Mouse (Mus musculus): ENCODE results near the gene Cdh12. TPM values are rescaled to one million over a fixed set of nuclear protein-coding genes. Genes with fewer than 3 reads are reported as not detected.
"Not testable (repeated sequence)": the region's sequence is repeated elsewhere in the genome, so short reads cannot be mapped to it uniquely, and the experiment has no call there.

The Cdh12 gene
- total RNA-seq, 2 experiments from 2014 or later = not detected

DNA sequence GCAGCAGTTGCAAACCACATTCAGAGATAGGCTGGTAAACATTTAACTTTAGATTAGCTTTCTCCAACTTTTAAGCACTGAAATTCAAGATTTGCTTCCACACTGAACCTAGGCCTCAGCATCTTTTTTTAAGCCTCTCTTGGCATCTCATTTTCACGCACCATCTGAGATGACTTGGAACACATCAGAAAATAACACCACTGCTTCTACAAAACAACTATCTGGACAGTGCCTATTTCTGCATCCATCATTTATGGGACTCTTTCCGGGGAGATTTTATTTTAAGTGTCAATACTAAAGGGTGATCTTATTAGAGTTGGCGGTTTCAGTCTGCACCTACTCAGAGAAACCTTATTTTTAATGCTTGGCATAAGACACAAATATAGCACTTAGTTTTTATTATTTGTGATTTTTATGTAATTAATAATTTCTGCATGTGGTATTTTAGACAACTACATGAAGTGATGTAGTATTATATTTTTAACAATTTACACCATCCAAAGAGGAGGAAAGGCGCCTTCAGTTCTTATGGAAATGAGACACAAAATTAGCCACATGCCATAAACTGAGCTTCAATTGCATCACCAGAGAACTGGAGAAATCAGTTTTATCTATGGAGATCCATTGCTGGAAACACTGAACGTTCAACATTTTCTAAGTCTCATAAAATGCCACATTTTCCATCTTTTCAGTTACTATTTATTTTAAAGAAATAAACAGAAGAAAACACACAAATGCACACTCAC, 906.5 kb downstream of the Cdh12 start:
- ATAC-seq (replicated peaks; ENCODE audit: poor library complexity) = no peak

DNA sequence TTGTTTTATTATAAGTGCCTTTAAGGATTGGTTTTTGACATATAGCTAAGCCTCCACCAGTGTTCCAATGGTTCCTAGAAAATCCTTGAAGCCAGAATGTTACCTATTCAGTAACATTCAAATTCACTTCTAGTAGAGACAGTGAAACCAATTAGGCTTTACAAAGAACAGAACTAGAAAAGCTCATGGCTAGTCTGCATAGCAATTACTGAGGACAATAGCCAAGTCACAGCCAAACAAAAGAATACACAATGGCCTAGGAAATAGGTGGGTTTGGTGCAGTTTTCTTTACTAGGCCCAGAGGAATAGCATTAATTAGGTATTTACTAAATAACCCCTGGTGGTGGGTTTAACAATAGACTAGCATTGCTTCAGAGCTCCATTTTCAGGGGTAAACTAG, 917.3 kb downstream of the Cdh12 start:
- no peak for ATAC-seq (replicated peaks; ENCODE audit: poor library complexity)

DNA sequence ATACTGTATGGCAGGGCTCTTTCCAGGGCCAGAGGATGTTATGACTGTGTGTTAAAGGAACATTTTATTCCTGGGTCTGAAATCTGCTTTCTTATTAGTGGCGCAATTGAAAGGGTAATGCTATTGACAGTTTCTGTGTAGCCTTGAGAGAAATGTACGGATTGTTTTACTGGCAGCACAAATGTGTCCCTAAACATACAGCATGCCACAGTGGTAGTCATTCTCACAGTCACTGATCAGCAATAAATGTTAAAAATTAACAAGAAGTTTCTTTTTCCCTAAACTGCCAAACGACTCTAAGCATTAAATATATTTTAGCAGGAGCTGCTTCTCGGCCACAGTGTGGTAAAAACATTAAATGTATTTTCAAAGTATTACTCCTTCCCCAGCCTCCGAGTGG, 926.4 kb downstream of the Cdh12 start:
- ATAC-seq (replicated peaks; ENCODE audit: poor library complexity) = no peak

DNA sequence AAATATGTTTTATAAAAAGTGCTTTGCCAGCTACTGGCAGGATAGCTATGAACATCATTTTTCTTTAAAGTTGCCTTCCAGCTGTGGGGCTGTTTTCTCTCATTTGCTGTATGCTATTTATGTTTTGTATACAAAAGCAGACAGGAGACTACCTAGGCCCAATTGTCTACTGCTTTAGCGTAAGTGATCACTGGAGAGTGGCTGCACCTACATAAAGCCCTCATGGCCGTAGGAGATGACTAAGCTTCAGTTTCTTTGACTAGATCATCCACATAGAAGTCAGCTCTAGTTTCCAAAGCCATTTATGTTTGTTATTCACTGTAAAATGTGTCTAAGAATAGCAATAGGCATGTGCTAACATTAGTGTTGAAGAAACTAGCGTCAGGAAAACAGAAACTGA, 926.8 kb downstream of the Cdh12 start:
- no peak for ATAC-seq (replicated peaks; ENCODE audit: poor library complexity)

DNA sequence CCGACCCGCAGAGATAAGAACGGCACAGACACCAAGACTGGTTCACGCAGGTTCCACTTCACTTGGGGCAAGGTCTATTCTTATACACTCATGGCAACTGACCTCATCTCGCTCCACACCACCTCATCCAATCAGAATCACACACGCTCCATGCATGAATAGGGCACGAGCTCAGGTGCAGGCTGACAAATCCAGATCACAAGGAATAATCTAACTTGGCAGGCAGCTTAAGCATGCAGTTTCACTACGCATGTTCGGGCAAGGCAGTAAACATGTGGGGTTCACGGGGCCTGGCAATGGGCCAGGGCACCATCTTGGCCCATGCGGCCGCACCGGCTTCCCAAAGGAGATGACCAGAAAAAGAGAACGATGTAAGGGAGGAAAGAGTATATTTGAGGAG, 942.4 kb downstream of the Cdh12 start:
- ATAC-seq (replicated peaks; ENCODE audit: poor library complexity) = not testable (repeated sequence)

DNA sequence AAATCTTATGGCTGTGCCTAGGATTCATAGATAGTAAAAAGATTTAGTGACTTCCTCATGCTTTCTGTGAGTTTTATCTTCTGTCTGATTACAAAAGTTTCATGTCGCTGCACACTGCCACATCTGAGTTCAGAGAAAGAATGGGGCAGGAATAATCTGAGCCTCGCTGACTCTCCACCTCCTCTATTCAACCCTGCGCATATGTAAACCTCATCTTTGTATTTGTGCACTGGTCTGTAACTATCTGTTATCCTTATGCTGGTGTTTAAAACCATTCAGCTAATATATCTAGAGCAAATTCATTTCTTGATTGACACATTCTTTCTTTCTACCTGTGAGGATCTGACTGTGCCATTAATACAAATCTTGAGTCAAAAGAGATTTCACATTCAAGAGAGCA, 944.0 kb downstream of the Cdh12 start:
- no peak for ATAC-seq (replicated peaks; ENCODE audit: poor library complexity)

DNA sequence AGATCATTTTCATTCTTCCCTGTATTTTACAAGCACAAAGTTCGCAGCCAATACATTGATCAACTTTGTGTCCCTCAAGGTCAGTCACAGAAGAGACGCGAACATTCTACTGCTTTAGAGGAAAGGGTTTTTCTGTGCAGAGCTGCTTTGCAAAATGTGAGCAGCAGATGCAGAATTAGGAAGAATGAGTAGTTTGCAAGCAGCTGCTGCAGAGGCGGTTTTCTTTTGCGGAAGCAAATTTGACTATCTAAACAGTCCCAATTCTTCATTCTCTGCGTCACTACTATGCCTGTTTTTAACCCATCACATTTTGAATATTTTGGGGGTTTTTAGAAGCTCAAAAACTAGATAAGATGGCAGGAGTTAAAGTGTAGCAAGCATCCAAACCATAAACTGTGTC, 956.1 kb downstream of the Cdh12 start:
- ATAC-seq (replicated peaks; ENCODE audit: poor library complexity) = no peak

DNA sequence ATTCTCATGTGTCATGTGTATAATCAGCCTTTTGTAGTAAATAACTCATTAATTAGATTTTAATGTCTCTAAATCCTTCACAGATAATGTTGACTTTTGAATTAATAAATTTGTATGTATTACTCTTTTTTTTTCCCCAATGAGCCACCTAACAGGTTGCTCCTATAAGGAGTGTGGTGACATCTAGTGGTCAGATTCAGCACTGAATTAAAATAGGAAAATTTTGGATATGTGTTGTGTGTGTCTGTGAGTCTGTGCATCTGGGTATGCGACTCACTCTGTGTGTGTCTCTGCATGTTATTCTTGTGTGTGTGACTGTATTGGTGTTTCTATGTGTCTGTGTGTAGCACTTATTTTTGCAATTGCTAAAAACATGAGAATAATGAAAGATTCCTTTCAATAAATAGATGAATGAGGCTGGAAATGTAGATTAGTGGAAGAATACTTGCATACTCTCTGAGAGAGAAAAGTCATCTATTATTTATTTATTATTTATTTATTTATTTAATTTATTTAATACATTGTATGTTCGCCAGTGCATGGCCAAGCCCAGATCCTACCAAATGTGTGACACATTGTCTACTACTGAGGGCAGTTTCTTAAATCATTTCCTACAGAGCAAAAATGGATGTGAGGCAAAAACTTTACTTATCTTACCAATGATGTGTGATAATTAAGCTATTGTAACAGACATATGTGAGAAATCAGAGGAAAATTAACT, 958.4 kb downstream of the Cdh12 start:
- ATAC-seq (replicated peaks; ENCODE audit: poor library complexity) = peak; percentile 68

DNA sequence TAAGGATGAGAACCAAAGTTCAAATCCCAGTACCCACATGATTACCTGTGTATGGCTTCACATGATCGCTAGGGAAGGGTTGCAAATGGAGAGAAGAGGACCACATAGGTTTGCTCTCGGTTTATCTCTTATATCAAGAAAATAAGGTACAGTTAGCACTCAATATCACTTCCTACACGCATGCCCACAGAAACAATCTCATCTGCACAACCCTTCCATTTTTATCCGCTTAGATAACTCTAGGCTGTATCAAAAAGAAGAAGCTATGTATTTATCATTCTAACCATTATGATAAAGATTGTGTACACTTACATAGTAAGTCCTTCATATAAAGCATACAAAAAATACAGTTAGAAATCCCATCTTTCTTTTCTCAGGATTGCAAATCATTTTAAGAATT, 988.3 kb downstream of the Cdh12 start:
- ATAC-seq (replicated peaks; ENCODE audit: poor library complexity) = no peak

DNA sequence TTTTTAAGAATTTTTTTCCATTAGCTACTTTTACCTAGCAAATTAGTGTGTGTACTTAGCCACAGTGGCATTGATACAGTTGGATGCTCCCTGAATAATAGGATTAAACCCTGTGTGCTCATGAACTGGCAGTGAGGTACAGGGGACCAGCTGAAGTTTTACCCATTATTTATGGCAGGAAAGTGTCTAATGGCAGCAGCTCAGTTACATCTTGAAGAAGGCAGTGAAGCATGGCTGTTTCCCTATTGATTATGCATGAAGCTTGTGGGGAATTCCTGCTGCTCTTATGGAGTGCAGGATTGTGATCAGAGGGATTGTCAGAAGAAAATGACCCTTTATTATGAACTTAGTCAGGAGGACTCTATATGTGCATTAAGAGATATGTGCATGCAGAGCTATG, 988.9 kb downstream of the Cdh12 start:
- ATAC-seq (replicated peaks; ENCODE audit: poor library complexity) = no peak

DNA sequence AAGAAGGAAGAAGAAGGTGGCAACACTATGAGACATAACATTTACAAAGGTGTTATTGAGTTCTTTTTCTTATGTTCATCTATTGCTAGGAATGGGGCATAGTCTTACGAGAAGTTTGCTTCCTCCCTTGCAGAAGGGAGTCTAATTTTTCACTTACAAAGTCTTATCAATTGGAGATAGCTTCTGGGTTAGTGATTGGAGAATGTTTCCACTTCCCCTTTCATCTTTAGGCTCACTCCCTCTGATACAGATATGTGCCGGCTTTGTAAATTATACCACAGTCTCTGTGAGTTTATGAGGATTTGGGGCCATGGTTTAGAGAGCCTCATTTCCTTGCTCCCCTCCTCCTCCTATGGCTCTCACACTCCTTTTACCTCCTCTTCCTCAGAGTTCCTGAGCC, 1009.0 kb downstream of the Cdh12 start:
- no peak for ATAC-seq (replicated peaks; ENCODE audit: poor library complexity)

DNA sequence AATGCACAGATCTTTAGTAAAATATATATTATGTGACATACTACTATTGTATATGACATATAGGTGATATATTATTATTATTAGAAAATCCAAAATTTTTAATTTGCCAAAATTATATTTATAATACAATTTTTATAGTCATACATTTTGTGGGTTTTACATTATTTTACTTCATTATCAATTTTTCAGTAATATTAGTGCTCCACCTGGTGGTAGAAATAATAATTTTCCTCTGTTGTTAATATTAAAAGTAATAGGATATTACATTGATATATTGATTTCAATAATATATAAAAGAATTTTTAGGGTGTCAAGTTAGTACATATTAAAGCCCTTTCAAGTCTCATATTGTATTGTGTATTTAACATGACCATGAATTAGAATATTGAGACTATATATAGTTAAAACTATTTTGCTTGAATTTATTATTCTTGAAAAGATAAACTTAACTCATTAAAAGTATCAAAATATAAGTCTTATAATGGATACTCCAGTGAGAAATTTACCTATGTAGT, 1070.3 kb downstream of the Cdh12 start:
- ATAC-seq (replicated peaks; ENCODE audit: poor library complexity) = no peak

DNA sequence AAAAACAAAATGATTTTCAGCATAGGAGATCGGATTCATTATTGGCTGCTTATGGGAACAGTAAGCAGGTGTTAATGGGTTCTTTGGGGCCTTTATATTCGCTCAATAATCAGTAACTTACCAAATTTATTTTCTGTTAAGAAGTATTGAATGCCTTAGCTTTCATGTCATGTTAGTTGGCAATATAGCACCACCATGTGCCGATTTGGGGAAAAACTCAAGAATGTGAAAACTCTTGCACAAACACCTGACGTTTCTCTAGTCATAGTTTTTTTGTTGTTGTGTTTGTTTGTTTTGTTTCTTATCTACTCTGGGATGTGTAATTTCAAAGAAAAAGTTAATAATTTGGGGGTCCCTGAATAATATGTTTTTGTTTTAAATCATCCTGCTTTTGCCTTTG, 1081.7 kb downstream of the Cdh12 start:
- no peak for ATAC-seq (replicated peaks; ENCODE audit: poor library complexity)

DNA sequence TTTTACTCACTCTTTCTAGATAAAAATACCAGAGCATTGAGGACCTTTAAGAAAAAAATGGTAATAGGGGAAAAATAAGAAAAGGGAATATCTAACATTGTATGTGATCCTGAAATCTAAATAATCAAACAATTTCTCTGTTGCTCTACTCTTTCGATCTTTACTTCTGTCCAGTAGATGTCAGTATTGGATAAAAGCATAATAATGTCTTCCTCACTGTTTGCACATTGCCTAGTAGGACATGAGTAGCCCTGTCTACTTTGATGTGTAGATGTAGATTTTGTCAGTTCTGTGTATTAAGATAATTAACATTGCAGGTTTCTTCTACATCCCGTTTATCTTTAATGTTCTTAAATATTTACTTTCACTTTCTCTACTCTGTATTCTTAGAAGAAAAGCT, 1087.8 kb downstream of the Cdh12 start:
- ATAC-seq (replicated peaks; ENCODE audit: poor library complexity) = no peak

DNA sequence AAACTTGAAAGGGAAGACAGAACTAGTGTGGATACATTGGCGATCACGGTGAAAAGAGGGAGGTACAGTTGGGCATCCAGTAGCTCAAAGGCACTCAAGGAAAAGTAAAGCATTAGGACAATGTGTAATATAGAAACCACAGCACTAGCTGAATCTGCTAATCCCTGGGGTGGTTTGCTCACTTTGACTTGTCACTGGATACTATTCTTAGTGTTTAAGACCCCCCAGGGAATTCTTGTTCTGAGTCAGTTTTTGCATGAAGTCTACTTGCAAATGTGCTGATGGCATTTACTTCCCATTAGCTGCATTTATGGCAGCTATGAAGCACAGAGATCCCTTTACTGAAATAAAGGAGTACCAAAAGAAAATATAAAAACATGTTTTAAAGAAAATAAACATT, 1095.7 kb downstream of the Cdh12 start:
- no peak for ATAC-seq (replicated peaks; ENCODE audit: poor library complexity)

DNA sequence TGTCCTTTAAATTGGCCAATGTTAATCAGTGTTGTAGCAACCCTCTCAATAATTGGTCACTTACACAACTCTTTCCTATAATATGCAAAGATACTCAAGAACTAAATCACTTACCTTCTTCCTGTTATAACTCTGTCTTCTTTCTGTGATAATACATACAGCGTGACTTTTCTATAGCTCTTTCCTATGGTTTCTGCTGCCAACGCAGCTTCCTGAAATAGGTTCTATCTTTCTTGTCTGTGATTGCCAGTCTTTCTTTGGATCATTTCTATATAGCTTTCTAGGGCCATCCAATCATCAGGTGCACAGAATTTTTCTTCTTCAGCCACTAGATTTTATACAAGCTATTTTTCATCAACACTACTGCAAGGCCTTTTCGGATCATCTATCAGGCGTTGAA, 1106.9 kb downstream of the Cdh12 start:
- ATAC-seq (replicated peaks; ENCODE audit: poor library complexity) = no peak

DNA sequence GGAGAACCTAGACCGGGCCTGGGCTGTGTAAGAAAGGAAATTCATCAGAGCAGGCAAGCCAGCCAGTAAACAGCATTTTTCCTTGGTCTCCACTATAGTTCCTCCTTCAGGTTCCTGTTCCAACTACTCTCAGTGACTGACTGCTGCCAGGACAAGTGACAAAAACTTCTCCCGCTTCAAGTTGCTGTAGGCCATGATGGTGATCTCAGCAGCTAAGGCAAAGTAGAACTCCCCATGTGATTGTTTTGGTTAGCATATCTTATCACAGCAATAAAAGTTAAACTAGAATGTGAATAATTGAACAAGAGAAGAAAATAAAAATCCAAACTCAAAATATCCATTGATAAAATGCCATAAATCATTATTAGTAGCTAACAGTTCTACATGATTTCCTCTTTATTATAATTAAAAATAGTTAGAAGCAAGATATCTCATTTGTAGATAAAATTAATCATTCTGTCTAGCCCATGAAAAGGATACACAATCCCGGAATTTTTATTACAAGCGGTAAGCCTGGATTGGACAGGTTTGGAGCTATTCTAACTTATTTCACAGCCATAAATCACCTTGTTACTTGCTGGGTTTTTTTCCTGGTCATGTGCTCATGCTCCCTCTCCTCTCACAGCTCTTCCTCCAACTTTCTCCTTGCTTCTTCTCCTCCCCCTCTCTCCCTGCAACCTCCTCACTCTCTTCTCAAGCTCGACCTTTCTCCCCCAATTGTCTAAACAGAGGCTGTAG, 1117.4 kb downstream of the Cdh12 start:
- no peak for ATAC-seq (replicated peaks; ENCODE audit: poor library complexity)

DNA sequence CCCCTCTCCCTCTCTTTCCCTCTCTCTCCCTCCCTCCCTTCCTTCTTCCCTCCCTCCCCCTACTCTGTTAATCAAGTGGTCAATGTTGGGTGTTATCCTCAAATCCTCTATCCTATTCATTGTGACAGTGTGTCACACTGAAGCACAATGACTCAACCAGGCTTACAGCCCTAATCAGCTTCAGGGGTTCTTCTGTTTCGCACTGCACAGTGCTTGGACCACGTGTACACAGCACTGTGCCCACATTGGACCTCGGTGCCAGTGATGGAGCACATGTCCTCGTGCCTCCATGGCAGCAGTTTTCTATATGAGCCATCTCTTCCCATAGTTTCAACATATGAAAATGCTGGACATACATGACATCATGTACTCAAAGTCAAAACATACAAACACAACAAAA, 1155.4 kb downstream of the Cdh12 start:
- no peak for ATAC-seq (replicated peaks; ENCODE audit: poor library complexity)
